9 mouse cellular contexts compared by ENCODE assay signal in the genomic region with DNA sequence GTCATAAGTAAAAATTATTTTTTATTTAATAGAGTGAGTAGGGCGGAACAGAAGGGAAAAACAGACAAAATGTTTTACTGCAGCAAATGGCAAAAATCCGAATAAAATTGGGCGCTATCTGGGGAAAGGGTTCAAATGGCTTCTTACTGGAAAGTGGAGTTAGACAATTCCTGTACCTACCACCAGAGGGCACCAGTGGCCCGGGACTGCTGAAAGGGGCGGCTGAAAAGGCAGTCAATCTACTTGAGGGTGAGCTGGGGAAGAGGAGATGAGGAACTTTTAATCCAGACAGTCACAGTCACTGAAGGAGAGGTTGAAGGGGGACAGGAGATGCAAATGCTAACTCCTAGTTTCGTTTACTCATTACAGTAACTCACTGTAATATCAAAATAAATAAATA. TPM values are rescaled to one million over a fixed set of nuclear protein-coding genes. Genes with fewer than 3 reads are reported as not detected.
DNase-seq lines count a peak whose midpoint lies in the region; ATAC-seq lines count a peak whose summit lies in the region.
"Had no signal": no experiment of that assay in that cellular context is flagged by ENCODE, and none has a peak within 500 bp of the region (broad histone marks: within the 10 kb centered on the region; RNA-seq: fewer than 3 reads in every experiment).

No protein-coding gene starts in this region.

- H3K9me3 ChIP-seq in midbrain, embryonic 10.5 days (replicated peaks) = no peaks in the 10 kb centered on the region
- no peaks in the 10 kb centered on the region for H3K9me3 ChIP-seq in midbrain, embryonic 16.5 days (replicated peaks; ENCODE audit: control insufficient read depth, low read length, poor library complexity, severe bottlenecking)

- ATAC-seq in midbrain, embryonic 16.5 days = no peak
- ATAC-seq in inflammation-experienced regulatory T-cells, adult 6 months = peak; percentile 29

- DNase-seq in midbrain, embryonic 10.5 days (ENCODE audit: low spot score) = peak; percentile 62
- DNase-seq in adrenal gland, adult 8-10 months = peak; percentile 33
- DNase-seq in embryo, embryonic 9.5 days (ENCODE audit: extremely low spot score) = peak; percentile 68
- peak; percentile 66 to 71 for DNase-seq in lung, adult 18-20 months
- DNase-seq in right cerebral cortex, postnatal 10 days (ENCODE audit: low spot score in 2 of 2) = peak; percentile 68 to 82
- DNase-seq in urinary bladder, postnatal 36 days (ENCODE audit: low spot score in 2 of 2) = peak; percentile 60

- peaks cover 5% of the 10 kb centered on the region; the same call in 1 of the 2 replicates for H3K36me3 ChIP-seq in midbrain, embryonic 10.5 days
- no peaks in the 10 kb centered on the region for H3K36me3 ChIP-seq in midbrain, embryonic 16.5 days (ENCODE audit: control insufficient read depth, insufficient read depth, low read length)

- H3K4me1 ChIP-seq in midbrain, embryonic 10.5 days = peaks cover 26% of the 10 kb centered on the region
- H3K4me1 ChIP-seq in midbrain, embryonic 16.5 days (ENCODE audit: control insufficient read depth, insufficient read depth, low read length) = peaks cover 8% of the 10 kb centered on the region

- H3K27me3 ChIP-seq in midbrain, embryonic 10.5 days (ENCODE audit: low read depth, poor library complexity, severe bottlenecking) = no peaks in the 10 kb centered on the region
- H3K27me3 ChIP-seq in midbrain, embryonic 16.5 days (ENCODE audit: control insufficient read depth, insufficient read depth, low read depth, low read length) = no peaks in the 10 kb centered on the region
- H3K27me3 ChIP-seq: heart, embryonic 15.5 days had no signal

- no peak overlapping the region for H3K4me2 ChIP-seq in midbrain, embryonic 16.5 days (ENCODE audit: low read length)
- H3K4me2 ChIP-seq: heart, embryonic 15.5 days had no signal

- 44% methylated on average over 6 of the region's 6 CpGs for WGBS in midbrain, embryonic 10.5 days
- WGBS in midbrain, embryonic 16.5 days = 53% methylated on average over 6 of the region's 6 CpGs

- H3K27ac ChIP-seq in midbrain, embryonic 10.5 days (replicated peaks) = no peak overlapping the region
- H3K27ac ChIP-seq in midbrain, embryonic 16.5 days (ENCODE audit: low read length) = no peak overlapping the region
- H3K27ac ChIP-seq: heart, embryonic 15.5 days had no signal

- H3K4me3 ChIP-seq in midbrain, embryonic 10.5 days = no peak overlapping the region
- no peak overlapping the region for H3K4me3 ChIP-seq in midbrain, embryonic 16.5 days (ENCODE audit: low read depth, low read length)
- H3K4me3 ChIP-seq: heart, embryonic 15.5 days had no signal

- no peak overlapping the region for H3K9ac ChIP-seq in midbrain, embryonic 16.5 days (ENCODE audit: low read depth, low read length)
- H3K9ac ChIP-seq: heart, embryonic 15.5 days had no signal

RNA-seq across cellular contexts. Expression of a gene that starts 4.6 kb away (rescaled TPM):
- 87.6 and 91.6 TPM in 2 replicates for polyA plus RNA-seq in midbrain, embryonic 10.5 days (2016; fragmentation: Nextera tagmentation; extraction: Ambion mirVana)
- 96.0 and 99.1 TPM in 2 replicates for polyA plus RNA-seq in midbrain, embryonic 16.5 days (2015; fragmentation: Nextera tagmentation; extraction: Ambion mirVana)
- total RNA-seq in adrenal gland, adult 8-10 months (2022) = 10 to 100 TPM; 48.2 to 61.3 (median 57.4) TPM
- polyA plus RNA-seq in inflammation-experienced regulatory T-cells, adult 6 months (2017; shearing (Covaris generic)) = 10 to 100 TPM; 12.6 to 27.0 (median 21.7) TPM
